Mouse (Mus musculus): ENCODE data around the gene Pcnx2. TPM values are rescaled to one million over a fixed set of nuclear protein-coding genes. Genes with fewer than 3 reads are reported as not detected.

The Pcnx2 gene
- polyA plus RNA-seq, 1 experiment from 2014 or later = 0.21 TPM

DNA sequence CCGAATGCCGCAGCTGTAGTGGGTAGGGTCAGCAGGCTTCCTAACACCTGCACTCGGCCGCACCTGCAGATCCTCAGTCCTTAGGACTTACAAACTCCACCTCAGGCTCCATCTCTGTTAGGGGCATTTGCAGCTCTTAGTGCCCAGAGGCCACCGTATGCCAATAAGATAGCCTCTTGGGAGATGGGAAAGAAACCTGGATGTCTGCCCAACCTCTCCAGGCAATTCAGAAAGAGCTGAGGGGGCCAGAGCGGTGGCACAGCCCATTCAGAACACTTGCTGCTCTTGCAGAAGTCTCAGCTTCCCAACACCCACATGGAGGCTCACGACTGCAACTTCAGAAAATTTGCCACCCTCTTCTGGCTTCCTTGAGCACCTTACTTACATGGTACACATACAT, 192.3 kb downstream of the Pcnx2 start:
- Histone ChIP-seq H3K4me3 (ENCODE audit: low read length) (no peak overlapping the region), H3K27me3 (ENCODE audit: control insufficient read depth, insufficient read depth, low read depth, low read length) (no peaks in the 10 kb centered on the region), H3K4me2 (ENCODE audit: low read depth, low read length) (no peak overlapping the region), H3K4me1 (replicated peaks; ENCODE audit: control insufficient read depth, insufficient read depth, low read length) (no peaks in the 10 kb centered on the region), H3K9me3 (ENCODE audit: control insufficient read depth, low read length) (no peaks in the 10 kb centered on the region), H3K9ac (ENCODE audit: low read length) (no peak overlapping the region), H3K36me3 (ENCODE audit: control insufficient read depth, insufficient read depth, low read length) (no peaks in the 10 kb centered on the region), H3K27ac (ENCODE audit: low read length) (no peak overlapping the region)
- no peak for ATAC-seq (ENCODE audit: low read depth)
- 74% methylated on average over 7 of the region's 7 CpGs for WGBS

GRCm38 (mm10) chr8:125704434-125704833, 193.7 kb downstream of the Pcnx2 start:
- no peak overlapping the region for H3K9ac ChIP-seq (ENCODE audit: low read length)
- 90% methylated on average over 6 of the region's 6 CpGs for WGBS
- no peaks in the 10 kb centered on the region for H3K9me3 ChIP-seq (ENCODE audit: control insufficient read depth, low read length)
- no peaks in the 10 kb centered on the region for H3K36me3 ChIP-seq (ENCODE audit: control insufficient read depth, insufficient read depth, low read length)
- no peaks in the 10 kb centered on the region for H3K27me3 ChIP-seq (ENCODE audit: control insufficient read depth, insufficient read depth, low read depth, low read length)
- no peaks in the 10 kb centered on the region for H3K4me1 ChIP-seq (replicated peaks; ENCODE audit: control insufficient read depth, insufficient read depth, low read length)
- no peak overlapping the region for H3K27ac ChIP-seq (ENCODE audit: low read length)
- no peak overlapping the region for H3K4me3 ChIP-seq (ENCODE audit: low read length)
- ATAC-seq (ENCODE audit: low read depth) = no peak
- H3K4me2 ChIP-seq (ENCODE audit: low read depth, low read length) = no peak overlapping the region

- no peaks in the 10 kb centered on the region for H3K4me1 ChIP-seq (replicated peaks; ENCODE audit: control insufficient read depth, insufficient read depth, low read length)
- no peak overlapping the region for H3K9ac ChIP-seq (ENCODE audit: low read length)
- 71% methylated on average over 15 of the region's 15 CpGs for WGBS
- H3K9me3 ChIP-seq (ENCODE audit: control insufficient read depth, low read length) = no peaks in the 10 kb centered on the region; the same call in 1 of the 2 replicates
- no peaks in the 10 kb centered on the region for H3K36me3 ChIP-seq (ENCODE audit: control insufficient read depth, insufficient read depth, low read length)
- H3K27ac ChIP-seq (ENCODE audit: low read length) = no peak overlapping the region
- H3K27me3 ChIP-seq (ENCODE audit: control insufficient read depth, insufficient read depth, low read depth, low read length) = no peaks in the 10 kb centered on the region
- H3K4me2 ChIP-seq (ENCODE audit: low read depth, low read length) = no peak overlapping the region
- H3K4me3 ChIP-seq (ENCODE audit: low read length) = no peak overlapping the region
- no peak for ATAC-seq (ENCODE audit: low read depth)
Measured at GRCm38 (mm10) chr8:125702868-125703473, 195.1 kb downstream of the Pcnx2 start.

Other genes with a start within 250 kb of the Pcnx2 start
- gene Map10, start 228.5 kb downstream of the Pcnx2 start, polyA plus RNA-seq (2015; fragmentation: Nextera tagmentation; extraction: Ambion mirVana) = 5.3 and 6.8 TPM in 2 replicates
- 31.4 and 35.5 TPM in 2 replicates for gene Ntpcr, start 168.4 kb downstream of the Pcnx2 start, polyA plus RNA-seq (2015; fragmentation: Nextera tagmentation; extraction: Ambion mirVana)
- 2.2 TPM in 2 replicates for gene Map3k21, start 12.1 kb upstream of the Pcnx2 start, polyA plus RNA-seq (2015; fragmentation: Nextera tagmentation; extraction: Ambion mirVana)
- 55.9 and 59.0 TPM in 2 replicates for gene Kcnk1, start 96.9 kb upstream of the Pcnx2 start, polyA plus RNA-seq (2015; fragmentation: Nextera tagmentation; extraction: Ambion mirVana)